Mouse (Mus musculus) layer of hippocampus, adult 8-10 months (tissue): Measurements from ENCODE around the gene Nudcd3. TPM values are rescaled to one million over a fixed set of nuclear protein-coding genes. Genes with fewer than 3 reads are reported as not detected.
A peak's percentile ranks its signal among the peaks of the same experiment; 100 is the strongest.

Source experiments
- DNase-seq, 2 experiments: peaks; one replicate each; pipeline ENCODE4 v3.0.0; 2022; ENCODE audit warnings: low spot score in 2 of 2
- total RNA-seq, 4 experiments: library from RNA; stranded (reverse); gene quantifications; 2 replicates each; pipeline ENCODE4 v1.2.4; 2022

The Nudcd3 gene
- total RNA-seq, 4 experiments from 2014 or later, result 124 to 133 (median 129) TPM

DNA sequence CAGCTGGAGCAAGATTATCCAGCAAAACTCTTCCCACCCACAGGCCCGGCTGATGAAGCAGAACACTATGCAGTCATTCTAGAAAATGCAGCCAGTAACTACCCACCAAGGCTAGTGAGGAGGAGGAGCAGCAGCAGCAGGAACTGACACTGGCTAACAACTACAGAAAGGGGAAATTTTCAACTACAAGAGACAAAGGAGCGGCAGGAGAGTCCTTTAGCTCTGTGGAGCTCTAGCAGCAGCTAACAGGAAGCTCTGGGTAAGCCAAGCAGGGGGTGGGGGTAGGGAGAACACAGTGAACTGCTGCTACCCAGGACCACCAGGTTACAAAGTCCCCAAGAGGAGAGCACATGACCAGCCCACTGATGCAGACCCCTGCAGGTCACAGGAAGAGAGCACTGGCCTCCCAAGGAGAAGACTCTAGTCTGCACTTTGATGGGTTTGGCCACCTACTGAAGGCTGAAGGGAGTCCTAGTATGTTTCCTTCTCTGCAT is 21.5 kb downstream of the Nudcd3 start:
- DNase-seq, result peak; percentile 37 to 42

DNA sequence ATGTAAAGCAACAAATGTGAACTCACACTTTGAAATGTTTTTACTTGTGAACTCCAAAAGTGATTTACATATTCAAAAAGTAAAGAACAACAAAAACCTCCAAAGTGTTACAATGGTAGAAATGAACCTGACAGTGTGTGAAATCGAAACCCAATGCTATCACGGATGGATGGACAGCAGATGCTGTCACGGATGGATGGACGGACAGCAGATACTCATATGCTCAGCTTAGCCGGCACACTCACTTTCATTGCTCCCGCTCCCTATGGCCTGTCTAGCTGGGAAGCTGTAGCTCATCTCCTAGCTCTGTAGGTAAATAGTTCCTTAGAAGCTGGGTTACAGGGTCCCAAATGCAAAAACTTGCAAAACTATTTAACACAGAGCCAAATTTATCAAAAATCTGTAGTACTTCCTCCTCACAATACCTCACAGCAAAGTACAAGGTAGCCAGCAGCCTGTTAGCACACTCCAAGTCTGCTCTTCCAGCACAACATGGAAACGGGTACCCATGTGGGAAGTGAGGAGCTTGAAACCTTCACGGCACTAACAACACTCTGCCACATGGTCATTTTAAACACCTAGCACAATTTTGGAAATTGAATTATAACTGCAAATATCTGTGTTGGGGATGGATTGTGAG is 22.3 kb downstream of the Nudcd3 start:
- no peak for DNase-seq

DNA sequence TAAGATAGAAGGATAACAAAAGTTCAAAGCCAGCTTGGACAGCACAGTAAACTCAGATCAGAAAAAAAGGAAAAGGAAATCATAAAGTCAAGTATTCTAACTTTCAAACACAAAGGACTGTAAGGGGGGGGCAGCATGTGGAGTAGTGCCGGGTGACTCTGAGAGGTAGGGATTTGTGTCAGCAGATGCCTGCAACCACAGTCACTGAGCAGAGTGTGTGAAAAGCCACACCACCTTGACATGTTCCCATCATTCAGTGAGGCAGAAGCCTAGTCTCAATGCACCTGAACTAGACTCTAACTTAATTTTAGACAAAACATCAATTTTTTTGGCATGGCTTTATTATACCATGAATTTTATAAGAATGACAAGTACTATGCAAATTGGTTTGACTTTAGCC is 24.7 kb downstream of the Nudcd3 start:
- DNase-seq, result no peak

DNA sequence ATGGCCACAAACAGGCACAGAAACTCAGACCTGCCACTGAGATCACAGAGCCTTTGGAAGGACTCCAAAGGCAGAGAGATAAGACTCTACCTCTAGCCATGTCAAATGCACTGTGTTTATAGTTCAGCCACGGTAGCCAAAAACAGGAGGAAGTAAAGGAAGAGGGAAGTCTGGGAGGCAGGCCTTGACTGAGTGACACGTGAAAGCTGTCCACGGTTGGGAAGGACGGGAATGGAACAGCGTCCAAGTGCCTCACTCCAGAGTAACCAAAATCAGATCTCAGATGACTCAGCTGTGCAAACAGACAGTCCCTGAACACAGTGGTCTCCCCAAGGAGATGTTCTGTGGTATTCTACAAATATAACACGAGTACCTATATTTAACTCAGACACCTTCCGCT is 25.5 kb downstream of the Nudcd3 start:
- no peak for DNase-seq

DNA sequence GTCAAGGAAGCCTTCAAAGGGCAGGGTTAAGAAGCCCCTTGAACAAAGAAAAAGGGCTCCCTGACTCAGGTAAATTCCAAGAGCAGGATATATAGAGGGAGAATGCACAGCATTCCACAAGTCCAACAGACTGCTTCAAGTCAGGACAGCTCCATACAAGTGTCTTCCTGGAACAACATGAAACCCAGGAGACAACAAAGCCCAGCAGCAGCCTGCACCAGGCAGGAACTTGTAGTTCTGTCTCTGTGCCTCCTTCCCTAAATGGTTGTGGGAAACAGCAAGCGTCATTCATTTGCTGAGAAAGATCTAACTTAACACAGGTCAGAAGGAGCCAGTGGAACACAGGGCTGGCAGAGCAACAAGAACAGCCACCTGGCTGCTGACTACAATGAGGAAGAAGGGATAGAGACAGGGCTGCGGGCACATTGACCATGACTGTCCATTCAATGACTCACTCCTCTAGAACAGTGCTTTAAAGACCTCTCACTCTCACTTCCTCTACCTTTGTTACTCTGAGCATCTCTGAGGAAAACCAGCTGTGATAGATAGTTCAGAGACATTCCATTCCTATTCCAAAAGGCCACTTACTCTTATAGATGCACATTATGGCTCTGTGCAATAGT is 31.1 kb downstream of the Nudcd3 start:
- DNase-seq, result no peak

DNA sequence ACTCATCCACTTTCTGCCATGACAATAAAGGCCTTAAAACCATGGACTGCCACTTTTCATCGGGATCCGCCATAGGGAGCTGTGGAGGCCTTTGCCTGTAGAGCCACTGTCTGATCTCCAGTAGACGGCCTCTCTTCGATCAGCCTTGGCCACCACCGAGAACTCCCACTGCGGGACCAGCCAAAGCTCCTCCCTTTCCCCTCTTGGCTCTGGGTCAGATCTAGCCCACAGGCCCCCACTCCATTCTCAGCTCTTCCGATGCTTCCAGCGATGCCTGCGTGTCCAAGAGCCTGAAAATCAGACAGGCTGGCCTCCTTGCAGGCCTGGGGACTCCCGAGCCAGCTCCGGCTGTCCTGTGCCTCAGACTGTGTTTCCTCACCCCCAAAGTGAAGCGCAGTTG is 33.9 kb downstream of the Nudcd3 start:
- no peak for DNase-seq

DNA sequence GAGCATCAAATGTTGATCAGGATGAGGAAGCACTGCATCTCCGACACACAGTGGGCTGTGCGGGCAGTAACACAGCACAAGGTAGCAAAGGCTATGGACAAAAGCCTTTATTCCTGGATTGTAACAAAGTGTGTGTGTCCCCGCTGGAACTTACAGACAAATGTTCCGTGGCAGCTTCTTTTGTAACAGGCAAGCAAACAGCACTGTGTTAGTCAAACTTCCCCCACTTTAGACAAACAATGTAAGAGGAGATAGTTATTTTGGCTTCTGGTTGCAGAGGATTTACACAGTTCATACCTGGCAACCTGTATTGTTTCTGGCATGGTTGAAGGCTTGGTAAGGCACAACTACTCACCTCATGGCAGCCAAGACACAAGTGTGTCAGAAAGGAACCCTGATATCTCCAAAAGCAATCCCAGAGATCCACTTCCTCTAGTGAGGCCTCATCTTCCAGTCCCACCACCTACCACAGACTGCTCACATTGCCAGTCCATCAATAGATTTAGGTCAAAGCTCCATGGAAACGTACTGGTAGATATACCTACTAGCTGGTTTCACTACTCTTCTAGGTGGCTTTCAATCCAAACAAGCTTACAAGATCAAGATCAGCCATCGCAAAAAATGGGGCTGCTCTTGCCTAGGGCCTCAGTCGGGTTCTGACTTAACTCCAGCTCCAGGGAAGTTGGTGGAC is 34.7 kb downstream of the Nudcd3 start:
- DNase-seq, result no peak

DNA sequence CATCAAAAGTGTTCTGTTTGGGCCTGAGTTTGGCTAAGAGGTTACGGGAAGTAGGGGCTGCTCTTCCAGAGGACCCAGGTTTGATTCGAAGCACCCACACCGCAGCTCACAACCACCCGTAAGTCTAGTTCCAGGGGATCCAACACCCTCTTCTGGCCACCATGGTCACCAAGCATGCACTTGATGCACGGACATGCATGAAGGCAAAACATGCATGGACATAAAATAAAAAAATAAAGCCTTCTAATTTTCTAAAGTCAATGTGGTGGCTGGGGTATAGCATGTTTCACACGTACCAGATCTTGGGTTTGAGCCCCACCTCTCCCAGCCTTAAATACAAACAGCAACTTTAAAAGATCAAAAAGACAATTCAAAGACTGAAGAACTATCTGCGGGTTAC is 35.4 kb downstream of the Nudcd3 start:
- no peak for DNase-seq

DNA sequence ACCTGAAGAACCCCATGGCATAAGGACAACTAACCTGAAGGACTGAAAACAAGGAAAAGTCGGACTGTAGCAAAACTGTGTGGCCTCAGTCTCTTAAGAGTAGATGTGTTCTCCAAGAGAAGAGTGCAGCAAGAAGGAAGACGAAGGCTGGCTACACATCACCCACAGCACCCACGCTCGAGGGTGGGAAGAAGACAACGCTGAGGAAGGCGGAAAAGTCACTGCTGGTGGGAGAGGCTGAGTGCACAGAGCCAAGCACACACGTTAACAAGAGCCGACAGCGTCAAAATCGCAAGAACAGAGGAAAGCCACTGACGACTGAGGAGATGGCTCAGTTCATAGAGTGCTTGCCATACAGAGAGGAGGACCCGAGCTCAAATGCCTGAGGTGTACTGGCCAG is 36.5 kb downstream of the Nudcd3 start:
- no peak for DNase-seq

DNA sequence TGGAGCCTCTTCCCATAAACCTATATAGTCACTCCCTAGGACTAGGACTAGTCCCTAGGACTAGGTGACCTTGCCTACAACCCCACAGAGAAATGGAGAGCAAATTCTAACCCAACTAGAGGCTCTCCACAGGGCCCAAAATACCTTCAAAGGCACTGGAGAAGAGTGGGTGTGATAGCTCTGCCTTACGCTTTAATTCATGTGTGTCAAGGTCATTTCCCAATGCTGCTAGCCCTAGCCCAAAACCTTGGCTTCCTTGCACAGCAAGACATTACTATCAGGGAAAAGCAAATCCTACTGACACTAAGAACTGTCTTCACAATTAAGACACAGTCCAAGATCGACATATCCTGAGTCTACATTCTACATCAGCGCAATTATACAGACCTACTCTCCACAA is 37.2 kb downstream of the Nudcd3 start:
- DNase-seq, result no peak

DNA sequence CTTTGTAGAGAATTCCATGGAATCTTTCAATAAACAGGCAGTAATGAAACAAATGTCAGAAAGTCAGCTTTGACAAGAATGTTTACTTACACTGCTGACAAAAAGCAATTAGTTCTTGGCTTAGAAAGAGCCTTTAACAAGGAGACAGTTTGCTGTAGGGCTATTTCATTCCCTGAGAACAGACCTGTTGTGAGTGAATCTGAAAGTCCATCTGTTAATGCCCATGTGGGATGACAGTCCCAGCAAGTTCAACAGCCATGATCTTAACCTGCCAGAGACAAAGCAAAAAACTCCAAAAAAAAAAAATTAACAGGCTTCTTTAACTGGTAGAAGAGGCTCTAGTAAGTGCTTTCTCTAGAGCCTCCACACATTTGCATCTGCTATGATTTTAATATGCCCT is 38.7 kb downstream of the Nudcd3 start:
- DNase-seq, result no peak

DNA sequence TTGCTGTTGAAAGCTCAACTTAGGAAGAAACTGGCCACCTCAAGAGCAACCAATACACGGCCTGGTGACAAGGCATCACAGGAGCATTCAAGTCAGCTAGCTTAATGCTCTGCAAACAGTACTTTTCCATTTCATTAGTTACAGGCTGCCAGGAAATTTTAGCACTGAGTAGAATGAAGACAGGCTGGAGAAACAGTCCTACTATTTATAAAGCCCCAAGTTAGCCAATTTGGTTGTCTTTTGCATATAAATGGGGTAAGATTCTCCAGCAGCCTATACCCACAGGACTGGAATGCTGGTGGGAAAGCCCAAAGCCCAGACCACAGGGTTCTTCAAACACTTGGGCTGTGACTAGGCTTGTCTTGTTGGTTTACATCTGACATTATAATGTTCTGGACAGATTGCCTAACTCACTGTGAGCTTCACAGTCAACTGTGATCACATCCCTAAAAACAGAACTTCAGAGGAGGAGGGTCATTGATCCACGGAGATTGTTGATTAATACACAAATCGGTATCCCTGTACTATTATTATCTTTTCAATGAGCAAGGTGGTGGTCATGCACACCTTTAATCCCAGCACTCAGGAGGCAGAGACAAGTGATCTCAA is 39.4 kb downstream of the Nudcd3 start:
- DNase-seq, result no peak

DNA sequence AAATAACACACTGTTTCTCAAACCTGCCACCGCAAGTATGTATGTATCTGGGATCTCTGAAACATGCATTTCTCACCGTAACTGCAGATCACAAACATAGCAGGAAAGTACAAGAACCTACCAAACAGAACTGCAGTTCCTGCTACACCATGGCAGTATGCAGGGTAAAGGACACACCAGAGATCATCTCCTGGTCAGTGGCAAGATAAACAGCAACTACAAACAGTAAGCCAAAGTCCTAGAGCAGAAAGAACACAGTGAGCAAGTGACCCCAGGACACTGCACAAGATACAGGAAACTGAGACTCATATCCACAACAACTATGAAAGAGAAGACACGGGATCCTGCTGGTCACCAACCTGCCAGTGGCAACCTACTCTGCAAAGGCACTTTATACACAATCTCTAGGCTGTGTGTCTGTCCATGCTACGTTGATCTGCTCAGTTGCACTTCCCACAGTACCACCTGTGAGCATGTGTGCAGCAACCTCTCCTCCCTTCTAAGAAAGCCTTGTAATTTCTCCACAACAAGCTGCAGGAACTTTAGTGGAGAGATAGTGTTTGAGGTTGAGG is 40.4 kb downstream of the Nudcd3 start:
- no peak for DNase-seq

DNA sequence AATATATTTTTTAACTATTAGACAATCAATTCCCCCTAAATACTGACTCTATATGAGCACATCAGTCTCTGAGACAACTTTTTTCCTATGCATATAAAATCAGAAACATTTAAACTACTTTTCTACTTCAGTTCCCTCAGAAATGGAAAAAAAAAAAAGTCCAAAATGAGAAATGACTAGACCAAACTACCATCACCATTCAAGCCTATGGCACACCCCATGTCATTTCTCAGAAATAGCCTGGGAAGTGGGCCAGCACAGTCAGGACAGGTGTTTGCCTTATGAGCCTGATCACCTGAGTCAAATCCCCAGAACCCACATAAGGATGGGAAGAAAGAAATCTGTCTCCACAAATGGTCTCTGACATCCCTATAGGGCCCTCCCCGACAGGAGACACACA is 41.7 kb downstream of the Nudcd3 start:
- no peak for DNase-seq

DNA sequence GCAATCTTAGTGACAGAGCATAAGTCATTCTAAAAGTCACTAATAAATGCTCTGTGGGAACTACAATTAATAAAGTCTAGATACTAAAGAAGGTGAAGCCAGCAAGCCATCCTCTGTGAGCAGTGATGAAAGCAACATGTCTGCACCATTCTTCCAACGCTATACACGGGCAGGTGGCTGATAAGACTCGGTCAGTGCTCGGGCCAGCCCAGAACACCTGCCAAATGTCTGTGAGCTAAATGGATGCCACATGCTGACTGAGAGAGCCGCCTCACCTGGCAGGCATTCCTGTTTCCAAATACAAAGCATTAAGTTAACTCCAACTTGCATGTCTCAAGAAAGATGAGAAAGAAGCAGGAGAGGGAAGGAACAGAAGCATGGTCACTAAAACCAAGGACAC is 43.1 kb downstream of the Nudcd3 start:
- DNase-seq, result no peak

DNA sequence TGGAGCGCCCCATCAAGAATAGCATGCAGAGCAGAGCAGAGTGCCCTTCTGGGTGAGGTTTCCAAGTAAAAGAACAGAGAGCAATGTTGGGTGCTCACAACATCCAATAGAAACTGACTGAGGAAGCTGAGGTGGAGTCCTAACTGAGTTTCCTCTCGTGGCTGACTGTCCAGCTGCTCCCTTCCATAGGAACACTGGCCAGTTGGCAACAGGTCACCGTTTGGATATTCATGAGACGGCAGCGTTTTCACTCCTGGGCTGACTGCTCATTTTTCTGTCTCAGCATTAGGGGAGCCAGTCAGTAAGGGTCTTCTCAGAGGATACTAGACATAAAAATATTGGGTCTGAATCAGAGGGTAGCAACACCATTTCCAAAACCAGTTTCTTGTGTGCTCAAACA is 43.6 kb downstream of the Nudcd3 start:
- DNase-seq, result no peak

DNA sequence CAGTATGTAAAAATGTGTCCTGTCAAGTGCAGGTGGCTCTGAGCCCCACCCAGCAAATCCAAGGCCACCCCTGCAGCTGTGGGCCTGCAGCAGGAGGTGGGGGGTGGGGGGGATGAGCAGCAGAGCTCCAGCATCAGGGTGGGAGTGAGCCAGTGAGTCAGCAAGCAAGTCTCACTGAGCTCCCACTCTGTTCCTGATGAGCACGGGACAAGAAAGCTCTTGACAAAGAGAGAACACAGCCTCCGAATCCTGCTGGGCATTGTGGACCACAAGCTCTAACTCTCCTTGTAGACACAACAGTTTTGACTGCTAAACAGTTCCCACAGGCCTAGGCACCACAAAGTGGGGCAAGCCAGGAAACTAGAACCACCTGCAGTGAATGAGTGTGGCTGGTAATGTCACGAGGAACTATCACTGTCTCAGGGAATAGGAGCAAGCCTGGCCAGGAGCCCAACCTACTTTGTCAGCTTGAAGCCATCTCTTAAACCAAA is 46.0 kb downstream of the Nudcd3 start:
- DNase-seq, result no peak

DNA sequence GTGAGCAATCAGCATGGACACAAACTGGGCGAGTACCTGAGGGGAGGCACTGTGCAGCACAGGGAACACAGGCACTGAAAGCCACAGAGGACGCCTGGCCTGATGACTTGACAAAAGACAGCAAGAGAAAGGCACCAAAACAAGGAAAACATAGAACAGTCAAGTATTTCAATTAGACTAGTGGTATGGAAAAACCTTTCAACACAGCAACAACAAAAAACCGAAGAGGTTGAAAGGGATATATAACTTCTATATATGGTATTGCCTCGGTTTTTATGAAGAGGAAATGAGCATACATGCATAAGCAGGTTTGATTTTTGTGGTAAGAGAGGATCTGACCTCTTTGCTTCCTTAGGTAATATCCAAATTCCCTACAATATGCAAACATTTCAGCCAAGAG is 47.4 kb downstream of the Nudcd3 start:
- no peak for DNase-seq

DNA sequence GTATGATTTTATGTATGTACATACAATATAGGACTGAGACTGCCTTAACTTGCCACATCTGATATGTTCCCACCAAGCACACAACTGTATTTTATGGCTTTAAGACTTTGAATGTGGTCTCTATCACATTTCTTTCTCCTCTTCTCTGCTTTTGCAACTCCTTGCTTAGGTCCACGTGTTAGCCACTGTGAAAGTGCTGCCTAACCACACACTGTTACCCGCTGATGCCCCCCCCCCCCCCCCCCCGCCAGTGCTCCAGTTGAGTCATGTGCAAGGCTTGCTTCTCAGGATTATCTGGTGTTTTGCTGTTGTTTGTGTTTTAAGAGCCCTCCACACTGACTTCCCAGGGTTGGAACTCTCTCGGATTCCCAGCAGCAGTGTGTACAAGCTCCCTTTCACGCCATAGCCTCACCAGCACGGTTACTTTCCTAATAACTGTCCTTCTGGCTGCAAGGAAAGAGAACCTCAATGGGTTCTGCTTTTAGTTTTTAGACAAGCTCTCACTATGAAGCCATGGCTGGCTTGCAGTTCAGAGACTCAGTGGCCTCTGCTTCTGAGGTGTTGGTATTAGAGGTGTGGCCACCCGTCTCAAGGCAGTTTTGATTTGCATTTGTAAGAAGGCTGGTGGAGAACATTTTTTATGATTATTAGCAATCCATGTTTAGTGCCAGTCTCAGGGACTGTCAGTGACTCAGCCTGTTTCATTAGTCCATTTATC is 61.8 kb downstream of the Nudcd3 start:
- DNase-seq, result no peak

DNA sequence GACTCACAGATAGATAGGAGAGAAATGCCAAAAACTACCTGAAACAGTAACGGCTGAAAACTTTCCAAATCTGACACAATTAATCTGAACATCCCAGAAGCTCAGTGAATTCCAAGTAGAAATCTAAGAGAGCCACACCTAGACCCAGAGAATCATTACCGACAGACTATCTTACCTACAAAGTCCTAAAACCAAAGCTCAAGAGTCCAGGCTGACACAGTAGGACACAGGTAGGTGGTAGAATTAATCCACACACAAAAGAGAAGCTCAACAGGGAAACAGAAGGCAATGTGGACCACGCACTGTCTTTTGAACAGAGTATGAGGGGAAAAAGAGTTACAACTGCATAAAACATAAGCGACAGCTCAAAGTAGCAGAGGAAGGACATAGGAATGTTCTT is 67.3 kb downstream of the Nudcd3 start:
- DNase-seq, result no peak

DNA sequence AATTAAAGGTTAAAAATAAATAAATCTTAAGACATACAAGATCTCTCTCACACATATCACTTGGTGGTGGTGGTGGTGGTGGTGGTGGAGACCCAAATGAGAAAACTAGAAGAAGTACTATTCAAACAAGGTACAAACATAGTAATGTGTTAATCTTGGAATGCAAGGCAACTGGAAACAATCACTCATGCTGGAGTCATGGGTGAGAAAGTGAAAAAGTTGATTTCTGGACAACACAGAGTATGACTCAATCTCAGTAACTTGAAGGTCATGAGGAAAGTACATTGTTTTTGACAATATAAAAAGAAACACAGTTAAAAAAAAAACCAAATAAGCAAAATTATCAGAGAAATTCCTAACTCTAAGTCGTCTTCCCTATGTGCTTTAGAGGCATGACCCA is 69.6 kb downstream of the Nudcd3 start:
- no peak for DNase-seq
